Mouse (Mus musculus) cerebellum, adult 8-10 months (tissue): ENCODE measurements around the gene Uhrf1bp1.

ENCODE experiments used
- DNase-seq: peaks from one replicate; pipeline ENCODE4 v3.0.0; 2022

The Uhrf1bp1 gene

DNA sequence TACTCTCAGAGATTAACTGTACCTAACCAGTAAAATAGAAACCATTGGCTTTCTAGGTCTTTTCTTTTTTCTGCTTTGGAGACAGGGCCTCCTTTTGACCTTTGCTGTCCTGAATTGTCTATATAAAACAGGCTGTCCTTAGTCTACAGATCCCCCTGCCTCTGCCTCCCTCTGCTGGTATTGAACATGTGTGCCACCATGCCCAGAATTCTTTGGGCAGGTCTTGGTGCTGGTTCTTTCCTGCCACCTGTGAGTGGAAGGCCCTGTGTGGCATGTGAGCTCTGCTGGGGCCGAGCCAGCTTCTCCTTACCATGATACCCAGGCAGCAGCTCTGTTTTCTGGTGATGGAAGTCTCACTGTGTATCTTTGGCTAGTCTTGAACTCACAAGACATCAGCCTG, 7.9 kb upstream of the Uhrf1bp1 start:
- no peak for DNase-seq

- DNase-seq = no peak
These were observed 5.2 kb upstream of the Uhrf1bp1 start for GRCm38 (mm10) chr17:27851076-27851475.

GRCm38 (mm10) chr17:27856798-27857648, 782 bp downstream of the Uhrf1bp1 start:
- DNase-seq = peak; percentile 48

- DNase-seq = no peak
These were observed 1.6 kb downstream of the Uhrf1bp1 start for GRCm38 (mm10) chr17:27857649-27858475.

- DNase-seq = no peak
These were observed 2.9 kb downstream of the Uhrf1bp1 start for GRCm38 (mm10) chr17:27859131-27859530.

DNA sequence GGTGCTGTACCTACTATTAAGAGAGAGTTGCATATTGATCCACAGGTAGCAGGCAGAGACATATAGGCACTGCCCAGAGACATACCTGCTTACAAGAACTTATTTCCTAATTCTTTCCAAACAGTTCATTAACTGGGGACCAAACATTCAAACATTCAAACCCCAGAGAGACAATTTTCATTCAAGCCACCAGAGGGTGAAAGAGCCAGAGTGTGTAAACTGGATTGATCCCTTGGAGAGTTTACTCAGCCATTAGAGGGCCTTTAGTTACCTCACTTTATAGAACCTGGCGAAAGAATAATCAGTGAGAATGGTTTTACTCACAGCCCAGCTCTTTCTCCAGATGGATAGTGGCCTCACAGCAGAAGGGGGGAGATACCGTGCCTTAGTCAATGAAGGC, 9.2 kb downstream of the Uhrf1bp1 start:
- DNase-seq = no peak

DNA sequence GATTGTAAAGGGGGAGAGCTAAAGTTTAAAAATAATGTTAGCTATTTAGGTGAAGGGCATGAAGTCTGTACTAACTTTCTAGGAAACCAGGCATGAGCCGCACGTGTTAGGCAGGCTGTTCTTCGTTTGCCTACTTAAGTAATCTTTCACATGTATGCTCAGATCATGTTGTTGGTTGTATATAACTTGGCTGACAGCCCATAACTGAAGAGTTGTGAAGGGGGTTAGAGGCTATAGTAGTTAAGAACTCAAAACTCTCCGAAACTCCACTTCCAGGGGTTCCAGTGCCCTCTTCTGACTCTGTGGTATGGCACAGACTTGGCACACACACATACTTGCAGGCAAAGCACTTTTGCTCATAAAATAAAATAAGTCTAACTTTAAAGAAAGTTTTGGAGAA, 10.5 kb downstream of the Uhrf1bp1 start:
- DNase-seq = no peak

GRCm38 (mm10) chr17:27871851-27872250, 15.6 kb downstream of the Uhrf1bp1 start:
- peak; percentile 57 for DNase-seq

- no peak for DNase-seq
These were observed 17.3 kb downstream of the Uhrf1bp1 start for GRCm38 (mm10) chr17:27873583-27873982.

GRCm38 (mm10) chr17:27874510-27874909, 18.3 kb downstream of the Uhrf1bp1 start:
- no peak for DNase-seq

GRCm38 (mm10) chr17:27881518-27881917, 25.3 kb downstream of the Uhrf1bp1 start:
- no peak for DNase-seq

- DNase-seq = no peak
These were observed 26.9 kb downstream of the Uhrf1bp1 start for GRCm38 (mm10) chr17:27883129-27883528.

DNA sequence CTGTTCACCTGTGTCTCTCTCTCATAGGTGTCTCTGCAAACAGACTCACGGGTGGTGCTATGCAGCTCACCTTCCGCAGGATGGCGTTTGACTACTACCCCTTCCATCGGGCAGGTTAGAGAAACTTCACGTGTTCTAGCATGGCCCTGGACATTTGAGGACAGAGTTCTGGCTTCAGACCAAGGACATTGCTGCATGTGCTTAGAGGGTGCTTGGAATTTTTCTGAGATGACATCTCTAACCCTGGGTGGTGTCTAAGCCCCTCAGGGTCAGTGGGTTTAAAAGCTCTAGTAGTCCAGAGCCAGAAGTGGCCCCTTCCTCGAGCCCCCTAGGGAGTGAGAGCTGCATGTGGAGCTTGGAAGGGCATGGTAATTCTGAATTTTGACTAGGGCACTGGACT, 27.8 kb downstream of the Uhrf1bp1 start:
- no peak for DNase-seq

GRCm38 (mm10) chr17:27886499-27887210, 30.4 kb downstream of the Uhrf1bp1 start:
- DNase-seq = peak; percentile 25

- peak; percentile 94 for DNase-seq
These were observed 51.4 kb downstream of the Uhrf1bp1 start for GRCm38 (mm10) chr17:27907512-27908205.

GRCm38 (mm10) chr17:27908206-27908887, 52.1 kb downstream of the Uhrf1bp1 start:
- DNase-seq = peak; percentile 22

DNA sequence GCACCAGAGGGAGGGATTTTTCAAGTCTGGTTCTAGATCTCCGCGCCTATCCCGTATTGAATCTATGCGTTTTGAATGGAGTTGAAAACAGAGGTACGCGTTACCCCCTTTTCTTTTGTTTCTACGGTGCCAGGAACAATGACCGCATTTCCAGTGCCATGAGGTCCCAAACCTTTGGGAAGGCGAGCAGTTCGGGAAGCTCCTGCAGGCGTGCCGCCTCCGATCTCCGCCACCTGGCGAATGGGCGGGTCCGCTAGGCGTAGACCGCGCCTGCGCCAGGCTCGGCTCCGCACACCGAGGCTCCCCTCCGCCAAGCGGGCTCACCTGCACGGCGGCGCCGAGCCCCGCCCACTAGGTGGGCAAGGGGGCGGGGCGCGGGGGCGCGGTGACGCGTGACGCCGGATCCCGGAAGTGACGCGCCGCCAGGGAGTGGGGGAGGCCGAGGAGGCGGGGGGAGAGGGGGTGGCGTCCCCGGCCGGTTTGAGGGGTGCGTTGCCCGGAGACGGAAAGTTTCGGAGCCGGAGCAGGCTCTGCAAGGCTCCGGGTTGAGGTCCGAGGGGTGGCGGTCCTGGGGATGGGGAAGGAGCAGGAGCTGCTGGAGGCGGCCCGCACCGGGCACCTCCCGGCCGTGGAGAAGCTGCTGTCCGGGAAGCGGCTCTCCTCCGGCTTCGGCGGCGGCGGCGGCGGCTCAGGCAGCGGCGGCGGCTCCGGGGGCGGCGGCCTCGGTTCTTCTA, 52.8 kb downstream of the Uhrf1bp1 start, which contains the start of gene Anks1:
Gene Anks1, plus strand, starts transcription at position 419 of the 734 bp plus-strand sequence.
- peak; percentile 87 for DNase-seq

- peak; percentile 78 for DNase-seq
These were observed 53.6 kb downstream of the Uhrf1bp1 start, which contains the start of gene Taf11 for GRCm38 (mm10) chr17:27909622-27910500. Taf11 (minus strand) TSS chr17:27909844.

DNA sequence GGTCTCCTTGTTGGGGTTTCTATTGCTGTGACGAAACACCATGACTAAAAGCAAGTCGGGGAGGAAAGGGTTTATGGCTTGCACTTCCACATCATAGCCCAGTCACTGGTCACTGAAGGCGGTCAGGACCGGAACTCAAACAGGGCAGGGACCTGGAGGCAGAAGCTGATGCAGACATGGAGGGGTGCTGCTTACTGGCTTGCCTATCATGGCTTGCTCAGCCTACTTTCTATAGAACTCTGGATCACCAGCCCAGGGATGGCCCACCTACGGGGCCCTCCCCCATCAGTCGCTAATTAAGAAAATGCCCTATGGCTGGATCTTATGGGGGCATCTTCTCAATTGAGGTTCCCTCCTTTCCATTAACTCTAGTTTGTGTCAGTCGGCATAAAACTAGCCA, 55.1 kb downstream of the Uhrf1bp1 start:
- no peak for DNase-seq

GRCm38 (mm10) chr17:27914742-27915141, 58.5 kb downstream of the Uhrf1bp1 start:
- no peak for DNase-seq
